Mouse (Mus musculus) bone marrow macrophage, adult 2 months (primary cell): ENCODE measurements at regions not wholly inside any gene's neighbourhood (a gene's known extent, or its start where the extent isn't known, plus 50 kb on each side); places are given as distances from the start of the nearest gene placed in this dataset.

ENCODE experiments used
- H3K27ac ChIP-seq: 2 replicates; pipeline ENCODE4 v1.5.1; 2012; ENCODE audit warnings: low read depth, low read length; ENCODE audit not compliant: insufficient read depth
- H3K4me1 ChIP-seq: 2 replicates; pipeline ENCODE4 v1.6.1; 2012; ENCODE audit warnings: low read length; ENCODE audit not compliant: control insufficient read depth, insufficient read depth
- H3K4me3 ChIP-seq: 2 replicates; pipeline ENCODE4 v1.5.1; 2012; ENCODE audit warnings: mild to moderate bottlenecking, low read length, moderate library complexity; ENCODE audit not compliant: insufficient read depth
- CTCF ChIP-seq: IDR thresholded peaks from 2 replicates; pipeline ENCODE4 v1.5.1; 2012; ENCODE audit warnings: low read depth, mild to moderate bottlenecking, low read length, moderate library complexity
- POLR2A ChIP-seq: IDR thresholded peaks from 2 replicates; pipeline ENCODE4 v1.6.1; 2012; ENCODE audit warnings: mild to moderate bottlenecking, low read depth, low read length, borderline replicate concordance

GRCm38 (mm10) chr8:41570566-41570965 lies 153.7 kb upstream of the Frg1 start:
- no peak overlapping the region for H3K27ac ChIP-seq
- H3K4me3 ChIP-seq = no peak overlapping the region
- TF ChIP-seq POLR2A (no peak), CTCF (no peak)
- no peaks in the 10 kb centered on the region for H3K4me1 ChIP-seq

- Histone ChIP-seq H3K4me3 (no peak overlapping the region), H3K27ac (no peak overlapping the region), H3K4me1 (no peaks in the 10 kb centered on the region)
- TF ChIP-seq POLR2A (no peak), CTCF (no peak)
Measured at GRCm38 (mm10) chr8:41561995-41562394, 145.1 kb upstream of the Frg1 start.

GRCm38 (mm10) chr8:41556819-41557218 lies 139.9 kb upstream of the Frg1 start:
- Histone ChIP-seq H3K4me3 (no peak overlapping the region), H3K4me1 (no peaks in the 10 kb centered on the region), H3K27ac (no peak overlapping the region)
- TF ChIP-seq POLR2A = no peak
- no peak for TF ChIP-seq CTCF

GRCm38 (mm10) chr8:41552747-41553534 lies 136.1 kb upstream of the Frg1 start:
- TF ChIP-seq POLR2A = no peak
- TF ChIP-seq CTCF = no peak
- Histone ChIP-seq H3K4me1 (no peaks in the 10 kb centered on the region), H3K4me3 (no peak overlapping the region)

GRCm38 (mm10) chr8:41551925-41552414 lies 135.1 kb upstream of the Frg1 start:
- no peak for TF ChIP-seq POLR2A
- no peak for TF ChIP-seq CTCF
- Histone ChIP-seq H3K27ac (no peak overlapping the region), H3K4me3 (no peak overlapping the region), H3K4me1 (no peaks in the 10 kb centered on the region)

More at GRCm38 (mm10) chr8:41552747-41553534, 136.1 kb upstream of the Frg1 start:
- H3K27ac ChIP-seq = no peak overlapping the region

GRCm38 (mm10) chr8:41550095-41550420 lies 133.2 kb upstream of the Frg1 start:
- no peak overlapping the region for H3K27ac ChIP-seq
- no peaks in the 10 kb centered on the region for H3K4me1 ChIP-seq
- H3K4me3 ChIP-seq = no peak overlapping the region
- TF ChIP-seq CTCF (no peak), POLR2A (no peak)

- TF ChIP-seq POLR2A (no peak), CTCF (no peak)
- H3K4me3 ChIP-seq = no peak overlapping the region
- H3K4me1 ChIP-seq = no peaks in the 10 kb centered on the region
- H3K27ac ChIP-seq = no peak overlapping the region
Measured at GRCm38 (mm10) chr8:41549220-41550094, 132.6 kb upstream of the Frg1 start.

- no peak overlapping the region for H3K27ac ChIP-seq
- no peak for TF ChIP-seq POLR2A
- no peak for TF ChIP-seq CTCF
Measured at GRCm38 (mm10) chr8:41547730-41548368, 131.0 kb upstream of the Frg1 start.

GRCm38 (mm10) chr8:41532212-41532611 lies 115.3 kb upstream of the Frg1 start:
- no peaks in the 10 kb centered on the region for H3K4me1 ChIP-seq
- TF ChIP-seq CTCF = no peak
- no peak for TF ChIP-seq POLR2A
- H3K27ac ChIP-seq = no peak overlapping the region
- no peak overlapping the region for H3K4me3 ChIP-seq

More at GRCm38 (mm10) chr8:41547730-41548368, 131.0 kb upstream of the Frg1 start:
- no peak overlapping the region for H3K4me3 ChIP-seq
- H3K4me1 ChIP-seq = no peaks in the 10 kb centered on the region
